Mouse (Mus musculus): Measurements from ENCODE around the gene Tex36.

DNA sequence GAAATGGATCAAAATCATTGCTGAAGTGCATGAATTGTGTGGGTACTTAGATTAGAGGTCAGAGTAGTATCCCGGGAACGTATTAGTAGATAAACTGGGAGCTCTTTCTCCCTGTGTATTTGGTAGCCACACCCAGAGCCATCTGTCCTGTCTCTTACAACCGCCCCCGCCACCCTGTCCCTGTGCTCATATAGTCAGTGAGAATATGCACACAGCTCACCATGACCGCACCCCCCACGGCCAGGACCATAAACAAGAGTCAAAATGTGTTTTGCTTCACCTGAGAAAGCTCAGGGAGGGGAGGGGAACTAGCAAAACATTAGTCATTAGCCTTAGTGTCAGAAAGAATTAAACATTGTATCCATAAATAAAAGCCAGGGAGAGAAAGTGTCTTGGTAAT, 18.7 kb downstream of the Tex36 start:
- TF ChIP-seq CTCF (conservative IDR thresholded peaks at IDR 0.05; ENCODE audit: insufficient read depth, insufficient read length, low read depth, low read length) (no peak), POLR2A (IDR thresholded peaks at IDR 0.05; ENCODE audit: low read depth, low read length) (no peak)
